Comparison of ENCODE assay signal across 25 mouse cellular contexts in genomic region chr3:153516848-153517247, GRCm38 (mm10).
"Had no signal": no experiment of that assay in that cellular context is flagged by ENCODE, and none has a peak within 500 bp of the region (broad histone marks: within the 10 kb centered on the region; RNA-seq: fewer than 3 reads in every experiment).

No protein-coding gene starts in this region.

- H3K9ac ChIP-seq: limb, embryonic 13.5 days; liver, embryonic 12.5 days; liver, embryonic 15.5 days; lung, embryonic 15.5 days; neural tube, embryonic 12.5 days; neural tube, embryonic 15.5 days had no signal

- DNase-seq: kidney, postnatal 25 days; layer of hippocampus, adult 9-11 months; liver; lung, adult 18-20 months; lung, postnatal 10 days; lung, postnatal 36 days; midbrain, embryonic 14.5 days; right cerebral cortex, adult 18-20 months; right cerebral cortex, postnatal 14 days; right cerebral cortex, postnatal 4 days; thymus, adult 2 months; thymus, postnatal 14 days; thymus, postnatal 4 days had no signal

- H3K27me3 ChIP-seq: limb, embryonic 13.5 days; liver, embryonic 12.5 days; liver, embryonic 15.5 days; lung, embryonic 15.5 days; megakaryocyte, embryonic 14.5 days; neural tube, embryonic 12.5 days; neural tube, embryonic 15.5 days had no signal

- H3K27ac ChIP-seq: kidney, postnatal 0 days; layer of hippocampus, adult 2 months; limb, embryonic 10.5 days; limb, embryonic 13.5 days; liver, embryonic 12.5 days; liver, embryonic 15.5 days; lung, embryonic 15.5 days; midbrain, embryonic 10.5 days; neural tube, embryonic 12.5 days; neural tube, embryonic 15.5 days; stomach, postnatal 0 days had no signal

- H3K9me3 ChIP-seq: limb, embryonic 10.5 days; limb, embryonic 13.5 days; liver, embryonic 12.5 days; liver, embryonic 15.5 days; lung, embryonic 15.5 days; midbrain, embryonic 10.5 days; neural tube, embryonic 15.5 days had no signal

- ATAC-seq: liver, embryonic 12.5 days had no signal

- H3K4me1 ChIP-seq: limb, embryonic 13.5 days; liver, embryonic 15.5 days; megakaryocyte, embryonic 14.5 days; neural tube, embryonic 12.5 days; neural tube, embryonic 15.5 days had no signal

- H3K4me2 ChIP-seq: limb, embryonic 13.5 days; liver, embryonic 12.5 days; liver, embryonic 15.5 days; lung, embryonic 15.5 days; neural tube, embryonic 12.5 days; neural tube, embryonic 15.5 days had no signal

- H3K4me3 ChIP-seq: layer of hippocampus, adult 2 months; limb, embryonic 10.5 days; limb, embryonic 13.5 days; liver, embryonic 12.5 days; liver, embryonic 15.5 days; lung, embryonic 15.5 days; megakaryocyte, embryonic 14.5 days; midbrain, embryonic 10.5 days; neural tube, embryonic 12.5 days; neural tube, embryonic 15.5 days had no signal

- H3K36me3 ChIP-seq: limb, embryonic 13.5 days; liver, embryonic 12.5 days; liver, embryonic 15.5 days; lung, embryonic 15.5 days; midbrain, embryonic 10.5 days; neural tube, embryonic 12.5 days; neural tube, embryonic 15.5 days had no signal
